In genomic region chr13:80557156-80557555, GRCm38 (mm10) we compare ENCODE assay signal across 10 mouse cellular contexts.
A peak's percentile ranks its signal among the peaks of the same experiment; 100 is the strongest.
DNase-seq lines count a peak whose midpoint lies in the region; ATAC-seq and TF ChIP-seq lines count a peak whose summit lies in the region.
"Had no signal": no experiment of that assay in that cellular context is flagged by ENCODE, and none has a peak within 500 bp of the region (broad histone marks: within the 10 kb centered on the region; RNA-seq: fewer than 3 reads in every experiment).

No protein-coding gene starts in this region.

- no peak overlapping the region for H3K9ac ChIP-seq in heart, embryonic 11.5 days (ENCODE audit: low read depth, low read length)
- H3K9ac ChIP-seq in midbrain, embryonic 14.5 days (replicated peaks; ENCODE audit: low read length) = no peak overlapping the region
- H3K9ac ChIP-seq: stomach, embryonic 15.5 days had no signal

- H3K9me3 ChIP-seq in heart, embryonic 11.5 days (replicated peaks; ENCODE audit: control insufficient read depth, low read length) = no peaks in the 10 kb centered on the region
- no peaks in the 10 kb centered on the region for H3K9me3 ChIP-seq in midbrain, embryonic 14.5 days (ENCODE audit: control insufficient read depth, low read length)
- H3K9me3 ChIP-seq: stomach, embryonic 15.5 days had no signal

- H3K4me1 ChIP-seq in heart, embryonic 11.5 days (ENCODE audit: control insufficient read depth, insufficient read depth, low read length) = no peaks in the 10 kb centered on the region
- 0 out of 2 replicates have a peak, but pooled peaks cover 4% of the 10 kb centered on the region for H3K4me1 ChIP-seq in midbrain, embryonic 14.5 days (ENCODE audit: control insufficient read depth, insufficient read depth, low read length)
- H3K4me1 ChIP-seq: stomach, embryonic 15.5 days had no signal

- H3K4me3 ChIP-seq in heart, embryonic 11.5 days (ENCODE audit: low read depth, low read length) = no peak overlapping the region
- H3K4me3 ChIP-seq in gastrocnemius, adult 2 months = no peak overlapping the region
- no peak overlapping the region for H3K4me3 ChIP-seq in midbrain, embryonic 14.5 days (replicated peaks; ENCODE audit: low read depth, low read length)
- H3K4me3 ChIP-seq: stomach, embryonic 15.5 days had no signal

- no peak overlapping the region for H3K4me2 ChIP-seq in heart, embryonic 11.5 days
- no peak overlapping the region for H3K4me2 ChIP-seq in midbrain, embryonic 14.5 days (ENCODE audit: low read length)
- H3K4me2 ChIP-seq: stomach, embryonic 15.5 days had no signal

- H3K36me3 ChIP-seq in heart, embryonic 11.5 days (ENCODE audit: control insufficient read depth, insufficient read depth, low read length) = no peaks in the 10 kb centered on the region
- no peaks in the 10 kb centered on the region for H3K36me3 ChIP-seq in midbrain, embryonic 14.5 days (ENCODE audit: control insufficient read depth, insufficient read depth, low read length)
- H3K36me3 ChIP-seq: stomach, embryonic 15.5 days had no signal

- no peak for TF ChIP-seq CTCF in gastrocnemius, adult 2 months (IDR thresholded peaks at IDR 0.05)

- H3K27me3 ChIP-seq in heart, embryonic 11.5 days (ENCODE audit: control insufficient read depth, insufficient read depth, low read length) = no peaks in the 10 kb centered on the region
- no peaks in the 10 kb centered on the region for H3K27me3 ChIP-seq in midbrain, embryonic 14.5 days (ENCODE audit: control insufficient read depth, insufficient read depth, low read length)
- H3K27me3 ChIP-seq: CH12.LX; stomach, embryonic 15.5 days had no signal

- peak; percentile 6 to 24 for DNase-seq in heart, adult 18-20 months
- peak; percentile 2 to 16 for DNase-seq in adrenal gland, adult 18-20 months (ENCODE audit: low spot score in 2 of 2)
- peak; percentile 55 for DNase-seq in gastrocnemius, adult 2 months
- peak; percentile 9 for DNase-seq in midbrain, embryonic 14.5 days
- no peak for DNase-seq in spleen, postnatal 10 days (ENCODE audit: low spot score in 2 of 2)
- DNase-seq in left cerebral cortex, adult 11 months (ENCODE audit: low spot score) = no peak
- no peak for DNase-seq in layer of hippocampus, adult 11-12 months (ENCODE audit: low spot score)

- intact Hi-C loops in gastrocnemius, adult 2 months (cut with DNase I) = no loop called here

- no peak overlapping the region for H3K27ac ChIP-seq in heart, embryonic 11.5 days (ENCODE audit: low read depth, low read length)
- no peak overlapping the region for H3K27ac ChIP-seq in gastrocnemius, adult 2 months
- H3K27ac ChIP-seq in midbrain, embryonic 14.5 days (replicated peaks; ENCODE audit: low read depth, low read length) = no peak overlapping the region
- H3K27ac ChIP-seq: stomach, embryonic 15.5 days had no signal

- ATAC-seq in heart, embryonic 11.5 days (replicated peaks; ENCODE audit: insufficient number of reproducible peaks, low FRiP score, low TSS enrichment) = no peak
- no peak; the same call in 1 of the 2 replicates for ATAC-seq in midbrain, embryonic 14.5 days (ENCODE audit: low FRiP score, low TSS enrichment)

Comparison
In these comparisons a context has a peak if more than half of its experiments do, and no peak if none do; other contexts are left out.
1. DNase-seq: peak in heart, adult 18-20 months (2 of 2), adrenal gland, adult 18-20 months (2 of 2), gastrocnemius, adult 2 months (single experiment) and midbrain, embryonic 14.5 days (single experiment); none in spleen, postnatal 10 days (0 of 2), left cerebral cortex, adult 11 months (single experiment) and layer of hippocampus, adult 11-12 months (single experiment).